Mouse (Mus musculus) 3134 (cell line): Measurements from ENCODE around the gene Mpz.

Experiments used
- DNase-seq: peaks from one replicate; pipeline ENCODE4 v3.0.0-alpha.2; 2011; ENCODE audit warnings: low spot score; ENCODE audit not compliant: insufficient read length; ENCODE audit errors: extremely low read depth

Mpz gene

DNA sequence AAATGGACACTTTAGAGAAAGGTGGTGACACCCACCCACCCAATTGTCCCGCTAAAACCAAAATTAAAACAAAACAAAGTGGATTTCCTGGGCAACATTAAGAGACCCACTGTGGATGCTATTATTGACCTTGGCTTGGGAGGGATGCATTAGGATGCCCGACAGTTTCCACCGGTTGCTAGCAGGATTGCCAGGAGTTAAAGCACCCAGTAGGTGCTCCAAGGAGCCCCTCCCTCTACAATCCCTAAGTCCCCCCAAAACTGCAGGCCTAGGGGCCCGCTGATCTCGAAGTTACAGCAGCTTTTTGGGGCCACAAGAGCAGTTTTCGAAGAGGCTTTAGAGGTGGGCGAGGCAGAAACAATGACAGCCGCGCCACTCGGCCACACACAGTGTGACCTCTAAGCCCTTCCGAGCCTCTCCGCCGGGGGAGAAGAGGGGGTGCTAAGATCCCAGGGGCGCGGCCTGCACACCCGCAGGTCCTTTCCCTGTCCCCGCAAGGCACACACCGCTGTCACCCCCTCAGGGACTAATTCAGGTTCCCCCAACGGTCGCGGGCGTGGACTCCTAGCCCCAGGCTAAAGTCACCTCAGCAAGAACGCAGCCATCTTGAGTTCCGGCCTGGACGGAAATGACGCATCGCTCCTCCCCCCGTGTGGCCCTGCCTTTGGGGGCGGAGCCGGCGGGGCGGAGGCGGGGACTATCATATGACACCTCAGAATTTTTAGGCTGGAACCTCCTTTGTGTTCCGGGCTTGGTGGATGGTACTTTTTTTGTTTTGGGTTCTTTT lies at the start of gene Mpz, which contains the start of gene Sdhc:
Gene Mpz (plus strand): TSS at position 738 of the 787 bp plus-strand sequence.
Gene Sdhc (minus strand): TSS at position 630 of the 787 bp plus-strand sequence.
- DNase-seq = peak; percentile 99

DNA sequence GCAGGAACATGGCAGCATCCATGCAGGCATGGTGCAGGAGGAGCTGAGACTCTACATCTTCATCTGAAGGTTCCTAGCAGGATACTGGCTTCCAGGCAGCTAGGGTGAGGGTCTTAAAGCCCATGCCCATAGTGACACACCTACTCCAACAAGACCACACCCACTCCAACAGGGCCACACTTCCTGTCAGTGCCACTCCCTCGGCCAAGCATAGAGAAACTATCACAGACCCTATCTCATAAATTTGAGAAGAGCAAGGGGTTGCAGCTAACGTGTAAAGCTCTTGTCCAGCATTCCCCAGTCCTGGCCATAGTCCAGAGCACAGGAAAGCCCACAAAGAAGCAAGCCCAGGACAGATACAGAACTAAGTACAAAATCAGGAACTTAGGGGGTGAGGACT lies 49.5 kb upstream of the Mpz start:
- no peak for DNase-seq

DNA sequence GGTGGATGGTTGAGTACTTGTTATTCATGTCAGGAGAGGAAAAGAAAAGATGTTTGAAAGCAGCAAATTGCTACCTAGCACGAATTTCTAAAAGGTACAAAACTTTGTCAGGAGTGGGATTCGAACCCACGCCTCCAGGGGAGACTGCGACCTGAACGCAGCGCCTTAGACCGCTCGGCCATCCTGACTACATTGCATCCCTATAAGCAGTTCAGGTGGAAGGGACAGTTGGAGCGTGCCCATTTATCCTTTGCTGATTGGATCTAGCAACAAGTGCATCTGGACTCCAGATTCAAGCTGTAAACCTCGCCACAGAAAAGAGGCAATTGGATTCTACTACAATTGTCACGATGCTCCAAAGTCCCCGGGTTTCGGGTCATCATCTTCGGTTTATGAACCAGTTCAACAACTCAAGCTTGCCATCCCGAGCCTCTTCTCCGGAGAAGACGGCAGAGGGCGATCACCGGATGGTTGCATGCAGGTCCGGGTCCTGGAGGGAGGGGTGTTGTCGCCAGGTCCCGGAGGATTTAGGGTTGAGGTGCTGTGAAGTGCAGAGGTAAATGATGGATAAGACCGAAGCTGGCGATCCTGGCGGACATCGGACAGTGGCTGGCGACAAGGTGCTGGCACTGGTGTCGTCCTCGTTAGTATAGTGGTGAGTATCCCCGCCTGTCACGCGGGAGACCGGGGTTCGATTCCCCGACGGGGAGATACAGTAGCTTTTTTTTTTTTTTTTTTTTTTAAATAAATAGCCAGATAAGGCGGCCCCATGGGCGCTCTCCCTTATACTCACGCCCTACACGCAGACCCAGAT lies 48.6 kb upstream of the Mpz start:
- DNase-seq = peak; percentile 93

DNA sequence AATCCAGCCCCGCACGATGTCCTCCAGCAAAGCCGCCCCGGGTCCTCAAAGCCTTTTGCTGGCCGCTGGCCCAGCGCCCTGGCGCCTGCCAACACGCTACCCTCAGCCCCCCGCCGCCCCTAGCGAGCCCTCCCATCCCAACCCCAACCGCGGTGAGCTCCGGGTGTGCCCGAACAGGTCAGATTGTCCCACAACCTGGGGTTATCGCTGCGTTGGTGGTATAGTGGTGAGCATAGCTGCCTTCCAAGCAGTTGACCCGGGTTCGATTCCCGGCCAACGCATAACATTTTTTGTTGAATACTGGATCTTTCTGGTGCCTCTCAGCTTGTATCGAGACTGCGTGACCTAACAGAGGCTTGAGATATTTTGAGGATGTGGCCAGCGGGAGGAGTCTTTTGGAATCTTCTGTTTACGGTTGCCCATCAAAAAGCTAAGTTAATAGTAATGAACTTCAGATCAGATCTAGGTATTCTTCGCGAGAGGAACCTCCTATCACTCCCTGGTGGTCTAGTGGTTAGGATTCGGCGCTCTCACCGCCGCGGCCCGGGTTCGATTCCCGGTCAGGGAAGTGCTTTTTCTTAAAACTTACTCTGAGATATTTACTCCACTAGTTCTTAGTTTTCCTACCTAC lies 47.8 kb upstream of the Mpz start:
- peak; percentile 89 for DNase-seq

DNA sequence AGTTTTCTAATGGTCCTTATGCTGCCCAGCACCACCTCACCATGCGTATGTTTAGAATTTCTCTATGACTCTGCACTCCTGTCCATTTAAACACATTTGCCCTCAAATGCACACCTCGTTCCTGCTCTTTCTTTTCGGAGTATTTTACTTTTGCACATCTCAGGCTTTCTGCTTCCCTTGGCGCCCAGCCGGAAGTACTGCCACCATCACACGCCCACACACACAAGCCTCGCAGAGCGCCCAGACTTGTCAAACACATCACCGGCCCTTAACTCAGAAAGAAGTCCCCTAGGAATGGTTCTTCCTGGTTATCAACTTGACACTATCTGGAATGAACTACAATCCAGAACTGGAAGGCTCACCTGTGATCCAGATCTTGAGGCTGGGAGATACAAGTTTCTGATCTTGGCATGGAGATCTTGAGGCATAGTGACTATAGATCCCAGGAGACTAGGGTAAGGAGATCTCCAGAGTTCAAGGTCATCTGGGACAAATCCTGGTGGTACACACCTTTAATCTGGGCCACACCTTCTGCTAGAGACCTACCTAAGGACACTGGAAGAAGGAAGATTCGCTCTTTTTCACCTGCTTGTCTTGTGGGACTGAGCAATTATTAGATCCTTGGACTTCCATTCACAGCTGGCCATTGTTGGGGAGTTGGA lies 47.2 kb upstream of the Mpz start:
- DNase-seq = no peak

DNA sequence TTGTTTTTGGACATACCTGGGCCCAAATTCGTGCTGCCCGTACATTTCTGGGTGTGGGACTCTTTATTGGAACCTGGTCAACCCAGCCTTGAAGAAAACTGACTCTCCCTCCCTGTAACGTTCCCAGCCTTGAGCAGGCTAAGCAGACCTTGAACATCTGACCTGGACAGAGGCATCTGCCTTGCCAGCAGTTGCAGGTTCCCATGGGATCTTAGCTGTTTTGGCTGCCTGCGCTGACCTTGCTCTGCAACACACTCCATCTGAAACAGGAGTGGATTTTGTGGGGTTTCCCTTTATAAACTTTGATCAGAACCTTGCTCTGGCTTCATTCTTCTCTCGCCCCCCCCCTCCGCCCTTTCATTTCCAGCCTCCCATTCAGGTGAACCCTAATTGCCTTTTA lies 45.3 kb upstream of the Mpz start:
- DNase-seq = no peak

DNA sequence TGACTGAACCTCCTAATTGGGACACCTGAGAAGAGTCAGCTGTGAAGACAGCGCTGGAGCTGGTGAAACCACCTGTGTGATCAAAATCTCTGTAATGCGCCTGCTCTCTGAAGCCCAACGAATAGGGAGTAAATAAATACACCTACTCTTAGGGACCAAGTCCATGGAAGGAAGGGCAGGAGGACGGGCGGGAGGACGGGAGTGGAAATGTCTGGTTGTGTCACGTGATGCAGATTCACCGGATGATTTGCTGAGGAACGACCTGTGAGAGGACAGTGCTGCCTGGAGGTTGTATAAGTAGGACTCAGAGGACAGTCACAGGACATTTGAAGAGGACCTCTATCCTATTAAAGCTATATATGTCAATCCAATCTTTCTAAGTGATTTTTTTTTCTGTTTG lies 40.9 kb upstream of the Mpz start:
- no peak for DNase-seq

DNA sequence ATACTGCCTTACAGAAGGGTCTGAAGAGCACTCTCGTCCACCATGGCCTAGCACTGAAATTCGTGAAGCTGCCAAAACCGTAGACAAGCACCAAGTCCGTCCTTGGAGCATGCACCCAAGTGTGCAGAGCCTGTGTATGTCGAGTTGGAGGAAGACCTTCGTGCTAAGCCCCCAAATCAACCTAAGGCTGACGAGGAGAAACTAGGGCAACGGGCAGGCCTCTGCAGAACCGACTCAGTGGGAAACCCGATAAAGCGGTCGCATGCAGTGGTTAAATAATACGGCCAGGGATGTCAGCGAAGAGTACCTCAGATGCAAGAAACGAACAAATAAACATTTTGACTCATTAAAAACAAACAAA lies 39.9 kb upstream of the Mpz start:
- no peak for DNase-seq

DNA sequence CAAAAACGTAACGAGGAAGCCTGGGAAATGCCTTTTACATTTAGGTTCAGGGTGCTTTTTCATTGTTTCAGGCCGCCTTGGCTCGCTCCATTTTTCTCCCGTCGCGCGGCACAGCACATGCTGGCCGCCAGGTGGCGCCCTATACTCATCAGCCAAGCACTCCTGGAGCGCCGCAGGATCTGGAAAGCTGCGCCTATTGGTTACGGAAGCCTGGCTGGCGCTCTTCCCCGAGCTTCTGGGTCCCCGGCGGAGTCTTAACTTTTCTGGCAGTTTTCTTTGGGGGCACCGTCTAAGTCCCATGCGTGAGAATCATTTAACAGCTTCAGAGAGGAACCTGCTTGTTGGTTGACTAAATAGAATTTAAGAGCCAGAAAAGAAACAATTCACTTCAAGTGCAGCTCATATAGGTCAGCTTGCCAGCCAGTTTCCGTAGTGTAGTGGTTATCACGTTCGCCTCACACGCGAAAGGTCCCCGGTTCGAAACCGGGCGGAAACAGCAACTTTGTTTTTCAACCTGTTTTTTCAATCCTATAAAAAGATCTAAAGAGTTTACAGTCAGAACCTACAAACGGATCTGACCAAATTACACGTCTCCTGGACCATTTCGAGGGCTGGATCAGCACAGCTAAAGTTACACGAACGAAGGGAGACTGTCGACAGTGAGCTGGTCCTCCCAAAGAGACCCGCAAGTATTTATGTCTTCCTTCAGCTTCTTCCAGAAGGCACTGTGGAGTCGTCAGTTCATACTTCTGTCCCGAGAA lies 39.3 kb upstream of the Mpz start:
- peak; percentile 90 for DNase-seq

DNA sequence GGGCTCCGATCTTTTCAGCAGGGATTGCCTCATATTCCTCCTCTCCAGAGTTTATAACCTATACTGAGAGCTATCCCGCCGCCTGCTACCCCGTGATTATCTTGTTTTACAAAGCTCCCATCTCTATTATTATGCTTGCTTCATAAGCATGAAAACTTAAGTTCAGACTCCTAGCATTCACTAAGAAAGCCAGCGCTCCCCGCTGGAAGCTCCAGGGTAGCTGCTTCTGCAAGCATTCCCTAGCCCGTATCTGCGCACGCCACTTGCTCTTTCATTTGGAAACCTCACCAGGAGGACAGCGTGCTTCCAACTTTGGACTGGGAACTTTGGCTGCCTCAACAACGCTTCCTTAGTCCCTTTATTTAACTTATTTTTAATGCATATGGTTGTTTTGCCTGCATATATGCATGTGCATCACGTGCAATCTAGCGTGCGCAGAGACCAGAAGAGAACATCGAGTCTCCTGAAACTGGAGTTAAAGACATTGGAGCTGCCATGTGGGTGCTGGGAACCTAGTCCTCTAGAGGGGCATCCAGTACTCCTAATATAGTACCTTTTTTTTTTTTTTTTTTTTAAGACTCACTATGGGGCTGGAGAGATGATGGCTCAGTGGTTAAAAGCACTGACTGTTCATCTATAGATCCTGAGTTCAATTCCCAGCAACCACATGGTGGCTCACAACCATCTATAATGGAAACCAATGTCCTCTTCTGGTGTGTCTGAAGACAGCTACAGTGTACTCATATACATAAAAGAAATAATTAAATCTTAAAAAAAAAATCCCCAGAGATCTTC lies 38.5 kb upstream of the Mpz start:
- DNase-seq = no peak

DNA sequence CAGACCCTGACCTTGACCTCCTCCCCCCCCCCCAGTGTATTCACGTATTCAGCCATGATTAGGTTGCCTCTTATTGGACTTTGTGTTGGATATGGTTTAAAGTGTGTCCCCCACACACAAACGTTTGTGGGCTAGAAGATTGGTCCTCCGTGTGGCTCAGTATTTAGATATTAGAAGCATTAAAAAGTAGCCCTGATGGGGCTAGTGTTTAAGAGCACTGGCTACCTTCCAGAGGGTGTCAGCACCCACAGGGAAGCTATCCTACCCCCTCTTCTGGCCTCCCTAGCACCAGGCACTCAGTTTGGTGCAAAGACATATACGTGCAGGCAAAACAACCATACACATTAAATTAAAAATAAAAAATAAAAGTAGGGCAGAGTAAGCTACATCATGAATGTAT lies 37.5 kb upstream of the Mpz start:
- no peak for DNase-seq

DNA sequence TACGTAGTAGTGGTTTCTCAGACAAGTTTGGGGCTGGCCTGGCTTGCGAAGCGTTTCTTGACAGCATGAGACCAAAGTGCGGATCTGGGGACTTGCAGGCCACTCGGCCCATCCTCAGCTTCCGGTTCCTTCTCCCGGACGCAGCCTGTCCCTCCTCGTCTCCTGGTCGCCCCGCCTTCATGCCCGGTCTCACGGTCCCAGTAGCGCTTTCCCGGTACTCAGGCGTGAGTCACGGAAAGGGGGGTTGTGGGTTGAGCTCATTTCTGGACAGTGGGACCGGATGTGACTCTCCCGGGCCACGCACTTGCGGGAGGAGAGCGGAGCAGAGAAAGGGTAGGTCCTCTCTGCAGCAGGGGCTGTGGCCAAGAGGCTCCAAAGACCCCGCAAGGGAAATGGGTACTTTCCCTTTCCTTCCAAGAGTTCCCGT lies 36.6 kb upstream of the Mpz start, which contains the start of gene Cfap126:
Gene Cfap126 (plus strand): TSS at position 46 of the 427 bp plus-strand sequence.
- DNase-seq = peak; percentile 95

DNA sequence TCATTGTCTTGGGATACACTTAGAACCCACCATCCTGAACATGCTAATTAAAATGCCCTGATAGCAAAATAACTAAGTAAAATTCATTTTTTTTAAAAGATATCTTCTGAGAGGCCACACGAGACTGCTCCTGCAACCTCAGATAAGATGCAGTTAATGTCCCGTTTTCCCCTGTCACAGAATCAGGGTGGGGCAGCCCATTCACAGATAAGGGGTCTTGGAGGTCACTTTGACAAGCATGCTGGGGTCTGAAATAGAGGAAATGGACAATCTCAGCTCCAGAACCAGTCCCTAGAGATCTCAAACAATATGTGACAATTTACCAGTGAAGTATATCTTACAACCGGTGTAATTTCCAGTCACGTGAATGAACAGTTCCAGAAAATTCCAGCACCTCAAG lies 34.2 kb upstream of the Mpz start:
- no peak for DNase-seq

DNA sequence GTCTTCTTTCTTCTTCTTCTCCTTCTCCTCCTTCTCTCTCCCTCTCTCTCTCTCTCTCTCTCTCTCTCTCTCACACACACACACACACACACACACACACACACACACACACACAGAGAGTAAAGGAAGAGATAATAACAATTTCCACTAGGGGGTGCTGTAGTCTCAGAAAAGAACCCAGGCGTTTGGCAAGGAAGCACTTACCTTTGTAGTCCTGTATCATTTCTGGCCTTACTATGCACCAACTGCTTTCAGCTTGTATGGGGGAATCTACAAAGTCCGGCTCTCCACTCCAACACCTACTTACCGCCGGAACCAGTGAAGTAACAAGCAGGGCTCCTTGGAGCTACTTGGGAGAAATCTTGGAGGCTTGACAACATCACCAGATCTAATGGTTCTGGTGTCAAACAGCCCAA lies 32.2 kb upstream of the Mpz start:
- peak; percentile 79 for DNase-seq

DNA sequence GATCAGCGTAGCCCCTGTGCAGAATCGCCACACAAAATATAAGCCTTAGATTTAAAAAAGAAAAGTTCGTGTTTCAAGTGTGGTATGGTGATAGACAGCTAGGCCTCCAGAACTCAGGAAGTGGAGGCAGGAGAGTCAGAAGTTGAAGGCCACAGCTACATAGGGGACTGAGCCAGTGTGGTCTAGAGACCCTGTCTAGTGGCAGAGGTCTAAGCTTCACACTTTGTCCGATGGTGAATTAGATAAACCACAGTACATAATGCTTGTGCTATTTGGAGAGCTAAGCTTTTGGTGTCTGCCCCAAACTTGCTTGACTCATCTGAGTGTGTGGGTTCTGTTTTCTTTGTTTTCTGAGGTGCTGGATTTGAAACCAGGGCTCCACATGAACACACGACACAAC lies 31.5 kb upstream of the Mpz start:
- no peak for DNase-seq

DNA sequence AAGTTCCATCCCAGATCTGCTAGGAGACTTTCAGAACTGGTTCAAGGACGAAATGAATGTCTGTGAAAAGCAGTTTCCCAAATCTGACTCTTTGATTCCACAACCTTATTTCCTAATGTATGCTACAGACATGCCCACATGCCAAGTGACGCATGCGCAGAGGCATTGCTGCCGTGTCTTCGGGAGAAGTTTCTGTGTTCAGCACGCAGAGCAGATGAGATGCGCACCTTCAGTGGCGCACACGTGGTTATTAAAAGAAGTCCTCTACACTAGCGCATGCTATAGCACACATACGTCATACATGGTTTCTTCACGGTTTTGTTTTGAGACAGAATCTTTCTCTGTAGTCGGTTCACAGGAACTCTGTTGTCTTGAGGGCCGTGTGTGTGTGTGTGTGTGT lies 31.1 kb upstream of the Mpz start:
- no peak for DNase-seq

DNA sequence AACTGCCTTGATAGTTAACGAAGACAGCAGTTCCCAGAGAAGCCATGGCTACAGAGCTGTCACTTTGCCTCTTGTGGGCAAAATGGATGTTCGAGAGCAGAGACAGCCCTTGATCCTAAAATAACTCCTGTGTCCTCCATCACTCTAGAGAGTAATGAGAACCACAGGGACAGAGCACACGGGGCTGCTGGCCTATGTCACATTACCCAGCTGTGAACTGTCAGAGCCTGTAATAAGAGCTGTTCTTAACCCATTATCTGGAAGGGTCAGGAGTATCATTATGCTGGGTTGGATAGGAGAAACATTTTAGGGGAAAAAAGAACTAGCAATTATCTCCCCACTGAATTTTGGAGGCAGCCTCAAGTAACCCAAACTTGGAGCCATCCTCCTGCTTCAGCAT lies 29.6 kb upstream of the Mpz start:
- DNase-seq = no peak

DNA sequence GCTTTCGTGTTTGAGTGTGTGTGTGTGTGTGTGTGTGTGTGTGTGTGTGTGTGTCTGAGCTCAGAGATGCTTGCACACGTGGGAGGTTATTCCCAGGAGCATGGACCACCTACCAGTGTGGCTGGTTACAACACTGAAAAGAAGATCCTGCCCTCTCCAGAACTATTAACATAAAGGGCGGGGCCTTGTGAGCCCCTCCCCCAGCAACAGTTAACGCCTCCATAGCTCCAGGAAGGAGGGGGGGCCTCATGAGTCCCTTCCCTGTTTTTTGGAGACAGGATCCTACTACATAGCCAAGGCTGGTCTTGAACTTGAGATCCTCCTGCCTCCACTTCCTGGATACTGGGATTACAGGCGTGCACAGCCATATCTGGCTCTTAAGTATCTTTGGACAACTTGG lies 28.7 kb upstream of the Mpz start:
- DNase-seq = no peak

DNA sequence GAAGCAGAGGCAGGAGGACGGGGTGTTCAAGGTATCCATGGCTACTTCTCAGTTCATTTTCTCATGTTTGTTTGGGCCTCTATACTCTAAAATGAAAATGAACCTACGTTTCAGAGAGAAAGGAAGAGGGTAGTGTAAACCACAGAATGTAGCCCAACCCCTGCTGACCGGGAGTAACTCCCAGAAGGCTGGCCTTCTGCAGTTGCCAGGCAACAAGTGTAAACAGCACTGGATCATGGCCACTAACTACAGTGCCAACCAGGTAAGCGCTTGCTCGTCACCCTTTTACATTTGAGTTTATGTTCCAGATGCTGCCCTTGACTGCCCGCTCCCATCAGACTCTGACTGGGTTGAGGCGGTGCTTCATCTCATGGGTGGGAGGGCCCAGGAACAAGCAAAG lies 27.6 kb upstream of the Mpz start:
- no peak for DNase-seq
